Mouse (Mus musculus) naive thymus-derived CD4-positive, alpha-beta T cell, adult 2 months (primary cell): ENCODE results near the gene Sval3.

Experiments
- DNase-seq: peaks from one replicate; pipeline ENCODE4 v3.0.0-alpha.2; 2011; ENCODE audit warnings: low read depth

The Sval3 gene

GRCm38 (mm10) chr6:41967840-41968239 lies at the start of gene Sval3:
Gene Sval3, plus strand, starts transcription at chr6:41968140.
- DNase-seq: no peak

GRCm38 (mm10) chr6:41951330-41951729 lies 16.6 kb upstream of the Sval3 start, which contains the start of gene Sval1:
Gene Sval1, plus strand, starts transcription at chr6:41951630.
- no peak for DNase-seq
